Mouse (Mus musculus) embryonic facial prominence, embryonic 13.5 days (tissue): ENCODE results near the gene Gm9945. TPM values are rescaled to one million over a fixed set of nuclear protein-coding genes. Genes with fewer than 3 reads are reported as not detected.

Source experiments
- ATAC-seq: fragments of 200-750 bp; cut with Nextera tagmentation; 2 replicates; pipeline ENCODE4 v1.8.0; 2017; ENCODE audit warnings: low read depth; ENCODE audit not compliant: insufficient number of reproducible peaks, insufficient read depth, low FRiP score, low TSS enrichment
- H3K27ac ChIP-seq: fragments of 300-500 bp; sonication (generic); 2 replicates; pipeline ENCODE4 v1.5.1; 2015; ENCODE audit warnings: moderate library complexity, mild to moderate bottlenecking, inconsistent platforms
- H3K27me3 ChIP-seq: fragments of 300-500 bp; sonication (generic); 2 replicates; pipeline ENCODE4 v1.6.1; 2015; ENCODE audit warnings: mild to moderate bottlenecking, inconsistent platforms
- H3K36me3 ChIP-seq: fragments of 300-500 bp; sonication (generic); 2 replicates; pipeline ENCODE4 v1.6.1; 2015; ENCODE audit warnings: mild to moderate bottlenecking, inconsistent platforms
- H3K4me1 ChIP-seq: fragments of 300-500 bp; sonication (generic); 2 replicates; pipeline ENCODE4 v1.6.1; 2015; ENCODE audit warnings: inconsistent platforms
- H3K4me2 ChIP-seq: fragments of 300-500 bp; sonication (generic); 2 replicates; pipeline ENCODE4 v1.6.1; 2015; ENCODE audit warnings: moderate library complexity, mild to moderate bottlenecking, inconsistent platforms
- H3K4me3 ChIP-seq: fragments of 300-500 bp; sonication (generic); 2 replicates; pipeline ENCODE4 v1.5.1; 2015; ENCODE audit warnings: mild to moderate bottlenecking, inconsistent platforms
- H3K9ac ChIP-seq: fragments of 300-500 bp; sonication (generic); 2 replicates; pipeline ENCODE4 v1.6.1; 2015; ENCODE audit warnings: mild to moderate bottlenecking, inconsistent platforms
- H3K9me3 ChIP-seq: fragments of 300-500 bp; sonication (generic); 2 replicates; pipeline ENCODE4 v1.6.1; 2016; ENCODE audit warnings: inconsistent platforms
- WGBS: fragments of 180-500 bp; shearing (Covaris S2); methylation state at CpG from one replicate; pipeline ENCODE4 v1.1.7; 2015; ENCODE audit warnings: mixed read lengths; 5-methylcytosine and 5-hydroxymethylcytosine counted together
- polyA plus RNA-seq: library from polyadenylated mRNA; unstranded; fragments of >200 nt; fragmentation: Nextera tagmentation; extraction: Ambion mirVana; gene quantifications from 2 replicates; pipeline ENCODE4 v1.2.1, GENCODE M21; 2015

Gm9945 gene
- polyA plus RNA-seq, 1 experiment from 2014 or later = not detected

DNA sequence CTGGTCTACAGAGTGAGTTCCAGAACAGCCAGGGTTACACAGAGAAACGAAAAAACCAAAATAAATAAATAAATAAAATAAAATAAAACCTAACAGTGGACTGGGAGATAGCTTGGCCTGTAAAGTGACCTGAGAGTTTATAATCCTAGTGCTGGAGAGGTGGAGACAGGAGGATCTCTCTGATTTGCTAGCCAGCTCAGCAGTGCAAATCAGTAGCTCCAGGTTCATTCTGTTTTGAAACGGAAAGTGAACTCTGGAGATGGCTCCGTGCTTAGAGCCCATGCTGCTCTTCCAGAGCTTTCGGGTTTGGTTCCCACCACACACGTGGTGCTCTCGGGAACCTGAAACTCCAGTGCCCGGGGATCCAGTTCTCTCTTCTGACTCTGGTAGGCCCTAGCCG, 32.0 kb upstream of the Gm9945 start:
- Histone ChIP-seq H3K27me3 (no peaks in the 10 kb centered on the region), H3K9me3 (no peaks in the 10 kb centered on the region), H3K4me3 (no peak overlapping the region), H3K9ac (no peak overlapping the region), H3K27ac (no peak overlapping the region), H3K36me3 (no peaks in the 10 kb centered on the region), H3K4me1 (no peaks in the 10 kb centered on the region), H3K4me2 (no peak overlapping the region)
- no peak for ATAC-seq
- WGBS = 88% methylated on average over 8 of the region's 8 CpGs

DNA sequence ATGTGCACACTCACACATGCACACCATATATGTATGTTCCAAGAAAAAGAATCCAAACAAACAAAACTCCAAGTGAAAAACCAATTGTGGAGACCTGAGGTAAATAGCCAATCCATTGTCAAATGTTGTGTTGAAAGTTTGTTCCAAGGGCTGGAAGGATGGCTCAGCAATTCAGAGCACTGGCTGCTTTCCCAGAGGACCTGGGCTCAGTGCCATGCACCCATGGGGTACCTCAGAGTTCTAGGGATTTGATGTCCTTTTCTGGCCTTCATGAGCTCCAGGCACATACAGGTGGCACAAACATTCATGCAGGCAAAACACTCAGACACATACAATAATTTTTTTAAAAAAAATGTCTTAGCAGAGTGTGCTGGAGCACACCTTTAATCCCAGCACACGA, 31.4 kb upstream of the Gm9945 start:
- H3K4me3 ChIP-seq = no peak overlapping the region
- no peak for ATAC-seq
- no peaks in the 10 kb centered on the region for H3K27me3 ChIP-seq
- H3K9me3 ChIP-seq = no peaks in the 10 kb centered on the region
- no peaks in the 10 kb centered on the region for H3K4me1 ChIP-seq
- H3K4me2 ChIP-seq = no peak overlapping the region
- H3K9ac ChIP-seq = no peak overlapping the region
- 78% methylated on average over 1 of the region's 1 CpGs for WGBS
- no peak overlapping the region for H3K27ac ChIP-seq
- H3K36me3 ChIP-seq = no peaks in the 10 kb centered on the region

DNA sequence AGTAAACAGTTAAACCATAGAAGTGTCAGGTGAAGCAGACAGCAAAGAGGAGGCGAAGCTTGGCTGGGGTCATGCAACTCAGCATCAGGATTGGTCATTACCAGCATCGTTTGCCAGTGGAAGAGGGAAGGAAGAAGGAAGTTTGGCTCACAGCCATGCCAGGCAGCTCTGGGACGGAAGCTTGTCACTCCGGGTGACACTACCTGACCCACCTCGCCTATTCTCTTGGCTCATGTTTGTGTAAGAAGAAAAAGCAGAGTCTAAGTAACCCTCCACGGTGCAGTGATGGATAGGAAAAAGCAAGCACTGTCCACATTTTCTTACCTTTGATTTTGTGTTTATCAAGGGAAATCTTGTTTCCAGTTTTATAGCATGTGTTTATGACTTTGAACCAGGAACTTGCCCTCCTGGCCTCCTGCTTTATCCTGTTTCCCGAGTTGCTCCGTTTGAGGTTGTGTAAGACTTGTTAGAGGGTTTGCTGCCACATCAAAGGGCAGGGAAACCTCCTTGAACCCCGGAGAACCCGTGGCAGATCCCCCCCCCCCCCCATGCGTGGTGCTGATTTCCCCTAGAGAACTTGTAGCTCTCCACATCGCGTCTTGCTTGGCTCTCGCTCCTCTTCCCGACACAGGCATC, 29.8 kb upstream of the Gm9945 start:
- no peak for ATAC-seq
- 56% methylated on average over 15 of the region's 15 CpGs for WGBS

DNA sequence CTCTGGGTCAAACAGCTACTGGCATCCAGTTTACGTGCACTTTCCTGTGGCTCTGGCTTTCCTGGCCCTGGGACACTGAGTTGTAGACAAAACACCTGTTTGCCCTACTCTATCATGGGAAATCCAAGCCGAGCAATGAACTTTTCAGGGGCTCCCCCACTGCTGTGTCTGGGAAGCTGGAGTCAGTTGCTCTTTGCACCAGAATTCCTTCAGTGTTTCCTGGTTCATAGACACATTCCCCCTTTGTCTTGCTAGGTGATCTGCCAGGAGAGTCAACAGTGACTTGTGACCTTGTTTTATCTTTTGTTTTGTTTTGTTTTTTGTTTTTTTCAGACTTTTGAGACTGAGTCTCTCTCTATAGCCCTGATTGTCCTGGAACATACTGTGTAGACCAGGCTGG, 28.6 kb upstream of the Gm9945 start:
- no peak overlapping the region for H3K9ac ChIP-seq
- no peaks in the 10 kb centered on the region for H3K9me3 ChIP-seq
- H3K27ac ChIP-seq = no peak overlapping the region
- H3K4me2 ChIP-seq = no peak overlapping the region
- 76% methylated on average over 2 of the region's 2 CpGs for WGBS
- ATAC-seq = no peak
- H3K4me1 ChIP-seq = no peaks in the 10 kb centered on the region
- no peak overlapping the region for H3K4me3 ChIP-seq
- no peaks in the 10 kb centered on the region for H3K27me3 ChIP-seq
- no peaks in the 10 kb centered on the region for H3K36me3 ChIP-seq

More for the DNA sequence above, 29.8 kb upstream of the Gm9945 start:
- Histone ChIP-seq H3K27me3 (no peaks in the 10 kb centered on the region), H3K4me1 (no peaks in the 10 kb centered on the region), H3K9ac (no peak overlapping the region), H3K4me3 (no peak overlapping the region), H3K9me3 (no peaks in the 10 kb centered on the region), H3K4me2 (no peak overlapping the region), H3K27ac (no peak overlapping the region), H3K36me3 (no peaks in the 10 kb centered on the region)

DNA sequence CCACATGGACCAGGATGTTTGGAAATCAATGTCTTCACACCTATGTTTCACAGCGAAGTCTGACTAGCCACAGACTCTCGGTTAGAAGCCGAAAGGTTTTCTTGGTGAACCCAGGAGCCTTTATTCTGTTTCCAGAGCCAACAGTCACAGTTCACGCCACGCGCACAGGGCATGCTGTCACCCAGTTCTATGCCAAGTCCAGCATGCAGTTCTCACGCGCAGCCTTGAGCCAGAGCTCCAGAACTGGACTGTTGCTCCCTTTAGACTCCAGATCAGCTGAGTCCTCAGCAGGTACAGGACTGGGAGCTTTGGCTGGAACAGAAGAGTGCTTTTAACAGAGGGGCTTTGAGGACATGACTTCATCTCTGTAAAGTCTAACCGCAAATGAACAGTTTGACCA, 27.6 kb upstream of the Gm9945 start:
- no peak for ATAC-seq
- Histone ChIP-seq H3K27me3 (peaks cover 3% of the 10 kb centered on the region), H3K36me3 (no peaks in the 10 kb centered on the region), H3K9ac (no peak overlapping the region), H3K4me2 (no peak overlapping the region), H3K9me3 (no peaks in the 10 kb centered on the region), H3K4me3 (no peak overlapping the region), H3K4me1 (peaks cover 2% of the 10 kb centered on the region; the same call in 1 of the 2 replicates), H3K27ac (no peak overlapping the region)
- WGBS = 95% methylated on average over 9 of the region's 9 CpGs

DNA sequence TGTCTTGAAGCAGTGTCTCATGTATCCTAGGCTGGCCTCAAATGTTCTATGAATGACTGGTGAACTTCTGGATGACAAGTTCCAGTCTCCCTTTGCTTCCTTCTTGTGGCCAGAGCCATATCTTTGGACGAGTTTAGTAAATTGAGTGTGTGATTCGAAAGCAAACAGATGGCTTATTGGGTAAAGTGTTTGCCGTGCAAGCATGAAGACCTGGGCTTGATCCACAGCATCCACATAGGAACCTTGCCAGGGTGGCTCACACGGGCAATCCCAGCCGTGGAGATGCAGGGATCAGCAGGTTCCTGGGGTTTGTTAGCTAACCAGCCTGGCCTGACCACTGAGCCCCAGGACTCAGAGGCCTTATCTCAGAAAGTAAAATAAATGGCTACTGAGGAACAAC, 26.9 kb upstream of the Gm9945 start:
- Histone ChIP-seq H3K27me3 (peaks cover 9% of the 10 kb centered on the region), H3K4me3 (no peak overlapping the region), H3K9me3 (no peaks in the 10 kb centered on the region), H3K27ac (no peak overlapping the region), H3K36me3 (no peaks in the 10 kb centered on the region), H3K4me2 (no peak overlapping the region), H3K4me1 (peaks cover 5% of the 10 kb centered on the region; the same call in 1 of the 2 replicates), H3K9ac (no peak overlapping the region)
- no peak for ATAC-seq
- 84% methylated on average over 5 of the region's 5 CpGs for WGBS

DNA sequence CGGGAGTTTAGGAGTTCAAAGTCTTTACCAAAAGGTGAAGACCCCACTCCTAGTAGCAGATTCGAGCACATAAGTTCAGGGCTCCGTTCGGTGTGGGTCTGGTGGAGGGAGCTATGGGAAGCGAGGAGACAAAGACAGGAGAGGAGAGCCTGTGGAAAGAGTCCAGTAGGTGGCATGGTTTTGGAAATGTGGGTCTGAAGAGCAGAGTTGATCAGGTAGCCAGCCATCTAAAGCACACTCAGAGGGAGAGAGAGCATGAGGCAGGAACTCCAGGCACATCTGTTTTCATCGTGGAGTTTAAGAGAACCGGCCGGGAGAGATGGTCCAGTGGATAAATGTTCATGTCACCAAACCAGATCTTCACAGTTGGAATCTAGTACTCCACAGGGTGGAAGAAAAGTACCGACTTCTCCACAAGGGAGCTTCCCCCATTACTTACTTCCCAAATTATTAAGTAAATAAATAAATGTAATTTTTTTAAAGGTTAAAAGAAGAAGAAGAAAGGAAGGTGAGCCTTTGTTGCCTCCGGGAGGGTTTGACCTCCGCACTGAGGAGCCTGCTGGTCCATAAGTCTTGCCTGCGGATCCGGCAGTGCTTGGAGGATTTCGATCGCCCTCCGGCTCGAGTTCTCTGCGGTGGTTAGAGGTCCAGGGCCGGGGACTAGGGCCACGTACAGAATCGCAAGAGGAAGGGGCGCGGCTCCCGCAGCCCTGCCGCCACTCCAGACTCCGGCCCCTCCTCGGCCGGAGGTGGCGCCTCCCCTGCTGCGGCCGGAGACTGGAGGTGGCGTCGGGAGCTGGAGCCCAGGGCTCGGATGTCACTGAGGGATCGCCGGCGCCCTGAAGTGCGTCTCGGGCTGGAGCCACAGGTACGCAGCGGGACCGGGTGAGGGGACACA, 23.2 kb upstream of the Gm9945 start, which contains the start of the genes Gm10447 and Shroom1:
Gm10447 (minus strand) TSS at position 637 of the 898 bp plus-strand sequence.
Shroom1 (plus strand) TSS at position 732 of the 898 bp plus-strand sequence.
- Histone ChIP-seq H3K4me2 (peak within 1 kb of the TSS; percentile 85), H3K4me3 (peak within 1 kb of the TSS; percentile 57), H3K9ac (peak within 1 kb of the TSS; percentile 76), H3K36me3 (no peaks in the 10 kb centered on the region), H3K4me1 (peaks cover 7% of the 10 kb centered on the region), H3K27me3 (peaks cover 28% of the 10 kb centered on the region), H3K27ac (peak within 1 kb of the TSS; percentile 12; the same call in 1 of the 2 replicates), H3K9me3 (no peaks in the 10 kb centered on the region)
- WGBS = 2% methylated on average over 42 of the region's 42 CpGs
- ATAC-seq = peak; percentile 65

DNA sequence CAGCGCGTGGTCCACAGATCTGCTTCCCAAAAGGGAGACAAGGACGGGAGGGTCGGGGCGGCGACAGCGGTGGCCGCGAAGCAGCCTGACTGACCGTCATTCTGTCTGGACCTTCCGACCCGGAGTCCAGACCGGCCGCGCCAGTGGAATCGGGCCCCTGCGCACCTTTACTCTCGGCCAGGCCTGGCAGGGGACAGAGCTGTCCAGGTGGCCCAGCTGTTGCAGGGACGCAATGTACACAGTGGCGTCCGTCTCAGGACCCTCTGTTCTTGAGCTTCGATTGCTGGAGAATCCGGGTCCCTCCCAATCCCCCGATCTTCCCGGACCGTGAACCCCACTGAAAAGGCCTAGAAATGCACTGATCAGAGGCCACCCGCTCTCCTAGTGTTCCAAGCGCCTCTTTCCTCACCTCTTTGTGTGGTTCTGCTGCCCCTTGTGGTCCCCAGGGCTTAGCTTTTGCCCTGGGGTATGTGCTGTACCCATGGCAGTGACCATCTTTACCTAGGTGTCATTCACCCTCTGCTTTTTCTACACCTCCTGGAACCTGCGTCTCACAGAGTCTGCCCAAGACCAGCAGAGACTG, 22.5 kb upstream of the Gm9945 start:
- 4% methylated on average over 29 of the region's 29 CpGs for WGBS
- Histone ChIP-seq H3K9ac (peak overlapping the region; percentile 76), H3K4me1 (peaks cover 9% of the 10 kb centered on the region), H3K27ac (no peak overlapping the region), H3K4me2 (peak overlapping the region; percentile 85), H3K27me3 (peaks cover 36% of the 10 kb centered on the region), H3K9me3 (no peaks in the 10 kb centered on the region), H3K4me3 (peak overlapping the region; percentile 57), H3K36me3 (no peaks in the 10 kb centered on the region)
- ATAC-seq = no peak

DNA sequence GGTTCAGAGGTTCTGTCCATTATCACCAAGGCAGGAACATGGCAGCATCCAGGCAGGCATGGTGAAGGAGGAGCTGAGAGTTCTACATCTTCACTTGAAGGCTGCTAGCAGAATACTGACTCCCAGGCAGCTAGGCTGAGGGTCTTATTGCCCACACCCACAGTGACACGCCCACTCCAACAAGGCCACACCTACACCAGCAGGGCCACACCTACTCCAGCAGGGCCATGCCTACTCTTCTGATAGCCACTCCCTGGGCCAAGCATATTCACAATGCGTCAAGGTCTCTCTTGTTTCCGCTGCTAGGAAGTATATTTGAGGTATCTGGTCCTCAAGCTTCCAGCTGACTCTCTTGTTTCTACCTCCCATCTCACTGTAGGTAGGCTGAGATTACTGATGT, 21.0 kb upstream of the Gm9945 start:
- H3K4me2 ChIP-seq = no peak overlapping the region
- no peak for ATAC-seq
- 69% methylated on average over 3 of the region's 3 CpGs for WGBS

DNA sequence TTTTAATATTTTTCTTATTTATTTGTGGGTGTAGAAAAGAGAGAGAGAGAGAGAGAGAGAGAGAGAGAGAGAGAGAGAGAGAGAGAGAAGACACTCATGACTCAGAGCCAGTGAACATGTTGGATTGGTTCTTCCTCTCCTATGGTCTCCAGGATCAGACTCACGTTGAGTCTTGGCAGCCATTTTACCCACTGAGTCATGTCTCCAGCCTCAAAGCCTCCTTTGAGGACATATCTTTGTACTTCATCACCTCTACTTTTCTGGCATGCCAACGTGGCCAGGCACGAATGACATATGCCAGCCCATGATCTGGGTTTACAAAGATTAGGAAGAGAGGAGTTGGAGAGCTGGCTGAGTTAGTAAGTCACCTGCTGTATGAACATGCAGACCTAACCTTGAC, 19.8 kb upstream of the Gm9945 start:
- 89% methylated on average over 3 of the region's 3 CpGs for WGBS
- ATAC-seq = no peak
- Histone ChIP-seq H3K27ac (no peak overlapping the region), H3K9ac (no peak overlapping the region), H3K27me3 (peaks cover 63% of the 10 kb centered on the region), H3K4me2 (no peak overlapping the region), H3K4me1 (peaks cover 19% of the 10 kb centered on the region), H3K4me3 (no peak overlapping the region), H3K36me3 (0 out of 2 replicates have a peak, but pooled peaks cover under 1% of the 10 kb centered on the region), H3K9me3 (no peaks in the 10 kb centered on the region)

More for the DNA sequence above, 21.0 kb upstream of the Gm9945 start:
- H3K4me1 ChIP-seq = peaks cover 18% of the 10 kb centered on the region
- no peak overlapping the region for H3K27ac ChIP-seq
- H3K9me3 ChIP-seq = no peaks in the 10 kb centered on the region
- no peak overlapping the region for H3K4me3 ChIP-seq
- H3K27me3 ChIP-seq = peaks cover 51% of the 10 kb centered on the region
- H3K9ac ChIP-seq = no peak overlapping the region
- no peaks in the 10 kb centered on the region for H3K36me3 ChIP-seq

DNA sequence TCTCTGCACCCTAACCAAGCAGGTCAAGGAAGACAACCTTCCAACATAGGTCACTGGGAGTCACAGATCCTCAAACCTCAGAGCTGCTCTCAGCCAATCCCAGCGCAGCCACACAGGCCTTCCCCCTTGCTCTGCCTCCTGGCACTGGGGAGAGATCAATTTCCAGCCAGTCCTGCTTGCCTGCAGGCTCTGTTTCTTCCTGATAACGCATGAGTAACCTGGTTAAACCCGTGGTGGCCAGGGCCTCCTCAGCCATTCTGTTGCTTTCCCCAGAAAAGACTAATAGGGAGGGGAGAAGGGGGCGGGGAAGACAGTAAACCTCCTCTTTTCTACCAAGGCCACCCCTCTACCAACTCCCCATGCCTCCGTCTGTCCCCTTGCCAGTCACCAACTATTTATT, 18.2 kb upstream of the Gm9945 start:
- H3K27me3 ChIP-seq = peaks cover 77% of the 10 kb centered on the region
- no peak overlapping the region for H3K27ac ChIP-seq
- no peaks in the 10 kb centered on the region for H3K9me3 ChIP-seq
- ATAC-seq = no peak
- H3K4me1 ChIP-seq = peaks cover 29% of the 10 kb centered on the region
- H3K36me3 ChIP-seq = 0 out of 2 replicates have a peak, but pooled peaks cover 3% of the 10 kb centered on the region
- 13% methylated on average over 5 of the region's 5 CpGs for WGBS
- no peak overlapping the region for H3K9ac ChIP-seq
- H3K4me2 ChIP-seq = no peak overlapping the region
- no peak overlapping the region for H3K4me3 ChIP-seq
